Mouse (Mus musculus): ENCODE measurements around the gene Fto.

GRCm38 (mm10) chr8:91511943-91512342 lies 198.6 kb downstream of the Fto start:
- TF ChIP-seq CTCF (conservative IDR thresholded peaks at IDR 0.05; ENCODE audit: low read length) (no peak), NANOG (IDR thresholded peaks at IDR 0.05; ENCODE audit: borderline replicate concordance, low read length) (no peak)
